Mouse (Mus musculus) CD4-positive, CD25-positive, alpha-beta regulatory T cell, adult 4 months (primary cell): ENCODE results near the gene Plagl1. TPM values are rescaled to one million over a fixed set of nuclear protein-coding genes. Genes with fewer than 3 reads are reported as not detected.

ENCODE experiments used
- ATAC-seq: one replicate; pipeline ENCODE4 v1.8.0; 2017
- polyA plus RNA-seq, 2 experiments: library from polyadenylated mRNA; unstranded; fragments of 100-300 nt; shearing (Covaris generic); gene quantifications; one replicate each; pipeline ENCODE4 v1.2.1; 2017

Gene Plagl1
- polyA plus RNA-seq, 2 experiments from 2014 or later, result 2.4 to 2.7 TPM

GRCm38 (mm10) chr10:13135751-13136150 is 75.4 kb downstream of the Plagl1 start:
- ATAC-seq, result no peak

GRCm38 (mm10) chr10:13137906-13138305 is 77.6 kb downstream of the Plagl1 start:
- ATAC-seq, result no peak

- ATAC-seq, result no peak
These were observed 80.1 kb downstream of the Plagl1 start for GRCm38 (mm10) chr10:13140434-13140833.

GRCm38 (mm10) chr10:13150435-13150834 is 90.1 kb downstream of the Plagl1 start:
- ATAC-seq, result no peak

GRCm38 (mm10) chr10:13151353-13151752 is 91.0 kb downstream of the Plagl1 start:
- no peak for ATAC-seq

- no peak for ATAC-seq
These were observed 92.6 kb downstream of the Plagl1 start for GRCm38 (mm10) chr10:13152811-13153364.

GRCm38 (mm10) chr10:13155377-13155776 is 95.1 kb downstream of the Plagl1 start:
- no peak for ATAC-seq

- ATAC-seq, result no peak
These were observed 100.6 kb downstream of the Plagl1 start for GRCm38 (mm10) chr10:13160913-13161312.

- no peak for ATAC-seq
These were observed 101.7 kb downstream of the Plagl1 start for GRCm38 (mm10) chr10:13162031-13162430.

GRCm38 (mm10) chr10:13168461-13168860 is 108.2 kb downstream of the Plagl1 start:
- ATAC-seq, result no peak

GRCm38 (mm10) chr10:13170739-13171448 is 110.6 kb downstream of the Plagl1 start:
- ATAC-seq, result no peak

- ATAC-seq, result no peak
These were observed 111.2 kb downstream of the Plagl1 start for GRCm38 (mm10) chr10:13171461-13171860.

- no peak for ATAC-seq
These were observed 112.5 kb downstream of the Plagl1 start for GRCm38 (mm10) chr10:13172798-13173221.

- ATAC-seq, result no peak
These were observed 115.6 kb downstream of the Plagl1 start for GRCm38 (mm10) chr10:13175866-13176265.

GRCm38 (mm10) chr10:13177973-13178624 is 117.8 kb downstream of the Plagl1 start, which contains the start of gene Zc2hc1b:
Gene Zc2hc1b, minus strand, starts transcription at chr10:13178023.
- no peak for ATAC-seq

GRCm38 (mm10) chr10:13180211-13180610 is 119.9 kb downstream of the Plagl1 start:
- ATAC-seq, result no peak

Other genes with a start within 250 kb of the Plagl1 start
- gene Utrn, start 191.1 kb upstream of the Plagl1 start, polyA plus RNA-seq, result 100 to 1,000 TPM; 414 to 617 TPM
- gene Stx11, start 96.2 kb upstream of the Plagl1 start, polyA plus RNA-seq, result 10 to 100 TPM; 16.2 to 17.5 TPM
- 10 to 100 TPM; 35.2 to 36.0 TPM for gene Sf3b5, start 55.2 kb upstream of the Plagl1 start, polyA plus RNA-seq
- gene Zc2hc1b, start 117.5 kb downstream of the Plagl1 start, polyA plus RNA-seq, result not detected
- 10 to 100 TPM; 34.9 to 49.2 TPM for gene Ltv1, start 132.7 kb downstream of the Plagl1 start, polyA plus RNA-seq